Mouse (Mus musculus) thymus, adult 2 months (tissue): ENCODE results near the gene Shb.

ENCODE experiments used
- CTCF ChIP-seq: fragments of 200-500 bp; IDR thresholded peaks from 2 replicates; pipeline ENCODE4 v1.5.1; 2012; ENCODE audit warnings: mild to moderate bottlenecking, control low read depth, low read length, moderate library complexity, borderline replicate concordance; ENCODE audit not compliant: control insufficient read depth, poor library complexity, insufficient read depth; ENCODE audit errors: extremely low read depth
- POLR2A ChIP-seq: fragments of 200-500 bp; IDR thresholded peaks from 2 replicates; pipeline ENCODE4 v1.6.1; 2012; ENCODE audit warnings: mild to moderate bottlenecking, low read length, control low read depth, moderate library complexity; ENCODE audit not compliant: control insufficient read depth, poor library complexity, insufficient read depth; ENCODE audit errors: extremely low read depth

- TF ChIP-seq CTCF (no peak), POLR2A (no peak)
Observed at GRCm38 (mm10) chr4:45507476-45507875, 24.8 kb downstream of the Shb start.
